14 mouse cellular contexts compared by ENCODE assay signal in the genomic region with DNA sequence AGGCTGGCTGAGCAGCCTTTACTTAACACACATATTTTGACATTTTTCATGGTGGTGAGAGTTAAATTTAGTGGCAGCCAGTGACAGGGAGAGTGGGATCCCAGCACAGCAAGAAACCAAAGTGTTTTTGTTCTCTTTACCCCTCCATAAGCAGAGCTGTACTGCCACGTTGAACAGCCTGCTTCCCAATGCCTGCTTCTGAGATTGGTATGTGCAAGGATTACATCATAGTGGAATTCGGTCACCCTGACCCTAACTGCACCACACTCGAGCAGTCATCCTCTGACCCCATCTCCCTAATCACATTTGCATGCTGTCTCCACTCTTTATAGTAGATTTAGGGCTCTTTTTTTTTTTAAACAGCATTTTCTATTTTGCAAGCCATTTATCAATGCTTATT. TPM values are rescaled to one million over a fixed set of nuclear protein-coding genes. Genes with fewer than 3 reads are reported as not detected.
DNase-seq lines count a peak whose midpoint lies in the region; ATAC-seq and TF ChIP-seq lines count a peak whose summit lies in the region.
"Had no signal": no experiment of that assay in that cellular context is flagged by ENCODE, and none has a peak within 500 bp of the region (broad histone marks: within the 10 kb centered on the region; RNA-seq: fewer than 3 reads in every experiment).

No protein-coding gene starts in this region.

- TF ChIP-seq POLR2A in kidney, adult 2 months (IDR thresholded peaks at IDR 0.05; ENCODE audit: low read depth, low read length), result no peak

- no peak overlapping the region for H3K27ac ChIP-seq in embryonic facial prominence, embryonic 11.5 days (replicated peaks; ENCODE audit: low read depth, low read length)
- no peak overlapping the region for H3K27ac ChIP-seq in embryonic facial prominence, embryonic 10.5 days (replicated peaks)
- H3K27ac ChIP-seq in kidney, adult 2 months (ENCODE audit: insufficient read depth, low read depth, low read length), result no peak overlapping the region
- peak overlapping the region; percentile 62; the same call in 1 of the 2 replicates for H3K27ac ChIP-seq in embryonic facial prominence, embryonic 13.5 days
- no peak overlapping the region for H3K27ac ChIP-seq in forebrain, embryonic 13.5 days
- H3K27ac ChIP-seq: liver, embryonic 14.5 days; midbrain, embryonic 12.5 days had no signal

- H3K4me3 ChIP-seq in embryonic facial prominence, embryonic 11.5 days (ENCODE audit: low read depth, low read length), result no peak overlapping the region
- no peak overlapping the region for H3K4me3 ChIP-seq in embryonic facial prominence, embryonic 10.5 days
- H3K4me3 ChIP-seq in kidney, adult 2 months (ENCODE audit: insufficient read depth, low read depth, low read length), result no peak overlapping the region
- H3K4me3 ChIP-seq in embryonic facial prominence, embryonic 13.5 days, result no peak overlapping the region
- H3K4me3 ChIP-seq in forebrain, embryonic 13.5 days, result no peak overlapping the region
- H3K4me3 ChIP-seq: embryonic facial prominence, embryonic 12.5 days; midbrain, embryonic 12.5 days had no signal

- no peaks in the 10 kb centered on the region for H3K9me3 ChIP-seq in embryonic facial prominence, embryonic 11.5 days (replicated peaks; ENCODE audit: control insufficient read depth, low read length)
- H3K9me3 ChIP-seq in embryonic facial prominence, embryonic 10.5 days, result no peaks in the 10 kb centered on the region
- no peaks in the 10 kb centered on the region for H3K9me3 ChIP-seq in embryonic facial prominence, embryonic 13.5 days
- H3K9me3 ChIP-seq in forebrain, embryonic 13.5 days (replicated peaks), result no peaks in the 10 kb centered on the region
- H3K9me3 ChIP-seq: embryonic facial prominence, embryonic 12.5 days; midbrain, embryonic 12.5 days had no signal

- H3K4me1 ChIP-seq in embryonic facial prominence, embryonic 11.5 days (ENCODE audit: control insufficient read depth, insufficient read depth, low read length), result no peaks in the 10 kb centered on the region
- peaks cover 55% of the 10 kb centered on the region for H3K4me1 ChIP-seq in embryonic facial prominence, embryonic 10.5 days
- H3K4me1 ChIP-seq in kidney, adult 2 months (ENCODE audit: control insufficient read depth, insufficient read depth, low read length), result no peaks in the 10 kb centered on the region
- peaks cover 74% of the 10 kb centered on the region for H3K4me1 ChIP-seq in embryonic facial prominence, embryonic 13.5 days
- H3K4me1 ChIP-seq in forebrain, embryonic 13.5 days, result peaks cover 25% of the 10 kb centered on the region

- no peak for DNase-seq in embryonic facial prominence, embryonic 11.5 days (ENCODE audit: low spot score)
- DNase-seq in embryonic facial prominence, embryonic 10.5 days (ENCODE audit: low spot score), result no peak
- DNase-seq in kidney, adult 2 months, result peak; percentile 17
- no peak for DNase-seq in kidney, postnatal 25 days
- peak; percentile 24 for DNase-seq in Muller cell, postnatal 12 days (ENCODE audit: inconsistent ontology term)
- DNase-seq in left cerebral cortex, postnatal 4 days, result no peak
- DNase-seq: cerebellum, postnatal 10 days; heart, postnatal 36 days; lung, postnatal 14 days had no signal

- no peak overlapping the region for H3K9ac ChIP-seq in embryonic facial prominence, embryonic 11.5 days (replicated peaks; ENCODE audit: low read length)
- H3K9ac ChIP-seq in embryonic facial prominence, embryonic 13.5 days, result no peak overlapping the region
- H3K9ac ChIP-seq in forebrain, embryonic 13.5 days, result no peak overlapping the region
- H3K9ac ChIP-seq: embryonic facial prominence, embryonic 12.5 days; liver, embryonic 14.5 days; midbrain, embryonic 12.5 days had no signal

- intact Hi-C loops in left cerebral cortex, postnatal 4 days (cut with DNase I), result no loop called here

- no peak for TF ChIP-seq CTCF in kidney, adult 2 months (conservative IDR thresholded peaks at IDR 0.05; ENCODE audit: insufficient read depth, insufficient read length, low read depth, low read length)

- no peak overlapping the region for H3K4me2 ChIP-seq in embryonic facial prominence, embryonic 11.5 days (ENCODE audit: low read depth, low read length)
- no peak overlapping the region for H3K4me2 ChIP-seq in embryonic facial prominence, embryonic 13.5 days
- no peak overlapping the region for H3K4me2 ChIP-seq in forebrain, embryonic 13.5 days
- H3K4me2 ChIP-seq: embryonic facial prominence, embryonic 12.5 days; midbrain, embryonic 12.5 days had no signal

- 0 out of 2 replicates have a peak, but pooled peaks have one; percentile 44 for ATAC-seq in embryonic facial prominence, embryonic 11.5 days (replicated peaks; ENCODE audit: insufficient number of reproducible peaks, low FRiP score, low TSS enrichment, low read depth)
- no peak for ATAC-seq in embryonic facial prominence, embryonic 13.5 days (ENCODE audit: insufficient number of reproducible peaks, insufficient read depth, low FRiP score, low TSS enrichment, low read depth)
- no peak for ATAC-seq in forebrain, embryonic 13.5 days

- H3K27me3 ChIP-seq in embryonic facial prominence, embryonic 11.5 days (ENCODE audit: control insufficient read depth, insufficient read depth, low read length), result no peaks in the 10 kb centered on the region
- H3K27me3 ChIP-seq in embryonic facial prominence, embryonic 10.5 days (replicated peaks; ENCODE audit: low read depth, poor library complexity, severe bottlenecking), result no peaks in the 10 kb centered on the region
- H3K27me3 ChIP-seq in kidney, adult 2 months (replicated peaks; ENCODE audit: control insufficient read depth, insufficient read depth, low read length), result no peaks in the 10 kb centered on the region
- H3K27me3 ChIP-seq in embryonic facial prominence, embryonic 13.5 days, result no peaks in the 10 kb centered on the region
- H3K27me3 ChIP-seq in forebrain, embryonic 13.5 days, result no peaks in the 10 kb centered on the region
- H3K27me3 ChIP-seq: embryonic facial prominence, embryonic 12.5 days; midbrain, embryonic 12.5 days had no signal

- WGBS in embryonic facial prominence, embryonic 11.5 days, result 18% methylated on average over 3 of the region's 3 CpGs
- 18% methylated on average over 3 of the region's 3 CpGs for WGBS in embryonic facial prominence, embryonic 10.5 days
- WGBS in kidney, adult 2 months, result 25% methylated on average over 3 of the region's 3 CpGs
- WGBS in embryonic facial prominence, embryonic 13.5 days, result 10% methylated on average over 3 of the region's 3 CpGs
- 32% methylated on average over 3 of the region's 3 CpGs for WGBS in forebrain, embryonic 13.5 days

- H3K36me3 ChIP-seq in embryonic facial prominence, embryonic 11.5 days (replicated peaks; ENCODE audit: control insufficient read depth, insufficient read depth, low read depth, low read length), result no peaks in the 10 kb centered on the region
- peaks cover 30% of the 10 kb centered on the region for H3K36me3 ChIP-seq in embryonic facial prominence, embryonic 10.5 days (replicated peaks)
- no peaks in the 10 kb centered on the region for H3K36me3 ChIP-seq in kidney, adult 2 months (ENCODE audit: control insufficient read depth, insufficient read depth, low read length)
- H3K36me3 ChIP-seq in embryonic facial prominence, embryonic 13.5 days, result peaks cover under 1% of the 10 kb centered on the region
- H3K36me3 ChIP-seq in forebrain, embryonic 13.5 days (ENCODE audit: poor library complexity, severe bottlenecking), result no peaks in the 10 kb centered on the region
- H3K36me3 ChIP-seq: midbrain, embryonic 12.5 days had no signal

RNA-seq across cellular contexts. Expression of gene Prrx1, which starts 28.4 kb away (rescaled TPM):
- polyA plus RNA-seq in embryonic facial prominence, embryonic 11.5 days (2014; fragmentation: Nextera tagmentation; extraction: Ambion mirVana), result 126 and 145 TPM in 2 replicates
- 128 TPM in 2 replicates for polyA plus RNA-seq in embryonic facial prominence, embryonic 10.5 days (2016; fragmentation: Nextera tagmentation; extraction: Ambion mirVana)
- 2.4 and 2.8 TPM in 2 replicates for polyA plus RNA-seq in kidney, adult 2 months (2012; rRNA removed)
- polyA plus RNA-seq in embryonic facial prominence, embryonic 13.5 days (2015; fragmentation: Nextera tagmentation; extraction: Ambion mirVana), result 171 and 190 TPM in 2 replicates
- 1 to 10 TPM; 7.0 to 7.6 TPM for total RNA-seq in left cerebral cortex, postnatal 4 days (2021)
- polyA plus RNA-seq in forebrain, embryonic 13.5 days (2015; fragmentation: Nextera tagmentation; extraction: Ambion mirVana), result 8.6 and 9.1 TPM in 2 replicates

Comparison
In these comparisons a context has a peak if more than half of its experiments do, and no peak if none do; other contexts are left out.
1. DNase-seq: peak in kidney, adult 2 months (single experiment) and Muller cell, postnatal 12 days (single experiment); none in embryonic facial prominence, embryonic 11.5 days (single experiment), embryonic facial prominence, embryonic 10.5 days (single experiment), kidney, postnatal 25 days (0 of 2) and left cerebral cortex, postnatal 4 days (single experiment).
2. RNA of gene Prrx1, which starts 28.4 kb away (polyA plus RNA-seq): 171 to 190 TPM in embryonic facial prominence, embryonic 13.5 days, 126 to 145 TPM in embryonic facial prominence, embryonic 11.5 days and 128 TPM in embryonic facial prominence, embryonic 10.5 days; 8.6 to 9.1 TPM in forebrain, embryonic 13.5 days and 2.4 to 2.8 TPM in kidney, adult 2 months; every median in the first group is over 10 times any median in the second.